Mouse (Mus musculus) myocyte (in vitro differentiated cells): ENCODE results near the gene Hoxd9. TPM values are rescaled to one million over a fixed set of nuclear protein-coding genes. Genes with fewer than 3 reads are reported as not detected.

Experiments used
- H3K27me3 ChIP-seq: one replicate; pipeline ENCODE4 v1.6.1; 2011; ENCODE audit not compliant: control insufficient read depth, insufficient read depth, insufficient read length
- H3K36me3 ChIP-seq: one replicate; pipeline ENCODE4 v1.6.1; 2011; ENCODE audit not compliant: control insufficient read depth, insufficient read depth
- H3K4me2 ChIP-seq: one replicate; pipeline ENCODE4 v1.6.1; 2011; ENCODE audit warnings: low read depth, control low read depth
- H3K4me3 ChIP-seq: one replicate; pipeline ENCODE4 v1.5.1; 2011; ENCODE audit warnings: mild to moderate bottlenecking, control low read depth, moderate library complexity
- H3K79me2 ChIP-seq: one replicate; pipeline ENCODE4 v1.6.1; 2011; ENCODE audit not compliant: control insufficient read depth, insufficient read depth
- H3ac ChIP-seq: one replicate; pipeline ENCODE4 v1.6.1; 2011; ENCODE audit not compliant: control insufficient read depth, insufficient read length
- CEBPB ChIP-seq: IDR thresholded peaks from 2 replicates; pipeline ENCODE4 v1.6.1; 2011; ENCODE audit warnings: mild to moderate bottlenecking, moderate library complexity; ENCODE audit not compliant: poor library complexity, insufficient read depth, severe bottlenecking
- E2F4 ChIP-seq: IDR thresholded peaks from one replicate; pipeline ENCODE4 v1.6.1; 2011; ENCODE audit warnings: mild to moderate bottlenecking, control low read depth, moderate library complexity; ENCODE audit not compliant: insufficient read depth
- MAX ChIP-seq: IDR thresholded peaks from one replicate; pipeline ENCODE4 v1.6.1; 2011; ENCODE audit warnings: low read depth, mild to moderate bottlenecking, control low read depth
- MYOD1 ChIP-seq, 3 experiments: IDR thresholded peaks; one replicate each; pipeline ENCODE4 v1.6.1; 2011; ENCODE audit warnings: control low read depth in 2 of 3, low read depth in 2 of 3, mild to moderate bottlenecking in 2 of 3, moderate library complexity in 1 of 3; ENCODE audit not compliant: insufficient read length in 2 of 3, control insufficient read depth in 1 of 3
- MYOG ChIP-seq, 3 experiments: IDR thresholded peaks; one replicate each; pipeline ENCODE4 v1.6.1; 2011; ENCODE audit warnings: control low read depth in 2 of 3, low read depth in 2 of 3, mild to moderate bottlenecking in 2 of 3; ENCODE audit not compliant: insufficient read length in 2 of 3, control insufficient read depth in 1 of 3, insufficient read depth in 1 of 3
- POLR2A ChIP-seq: IDR thresholded peaks from one replicate; pipeline ENCODE4 v1.6.1; 2011; ENCODE audit warnings: low read depth, mild to moderate bottlenecking, control low read depth, moderate library complexity; ENCODE audit not compliant: insufficient read length
- POLR2AphosphoS2 ChIP-seq: IDR thresholded peaks from one replicate; pipeline ENCODE4 v1.6.1; 2011; ENCODE audit warnings: low read depth, control low read depth; ENCODE audit not compliant: insufficient read length
- REST ChIP-seq: IDR thresholded peaks from one replicate; pipeline ENCODE4 v1.6.1; 2011; ENCODE audit warnings: mild to moderate bottlenecking, control low read depth, moderate library complexity; ENCODE audit not compliant: insufficient read depth, insufficient read length
- SRF ChIP-seq: IDR thresholded peaks from one replicate; pipeline ENCODE4 v1.6.1; 2011; ENCODE audit warnings: low read depth; ENCODE audit not compliant: control insufficient read depth, insufficient read length
- TCF12 ChIP-seq: IDR thresholded peaks from one replicate; pipeline ENCODE4 v1.6.1; 2011; ENCODE audit warnings: mild to moderate bottlenecking, control low read depth; ENCODE audit not compliant: poor library complexity, insufficient read depth, severe bottlenecking
- TCF3 ChIP-seq: IDR thresholded peaks from one replicate; pipeline ENCODE4 v1.6.1; 2011; ENCODE audit warnings: low read depth, control low read depth; ENCODE audit not compliant: insufficient read length
- USF1 ChIP-seq: IDR thresholded peaks from one replicate; pipeline ENCODE4 v1.6.1; 2011; ENCODE audit warnings: low read depth, mild to moderate bottlenecking, control low read depth, moderate library complexity
- polyA plus RNA-seq: library from polyadenylated mRNA; unstranded; fragments of >200 nt; fragmentation: generic; extraction: Trizol; gene quantifications from one replicate; pipeline ENCODE4 v1.2.1, GENCODE M21; 2012; ENCODE audit warnings: missing spikeins

The Hoxd9 gene
- polyA plus RNA-seq, 1 experiment = not detected

- H3K4me3 ChIP-seq = no peak overlapping the region
- H3K79me2 ChIP-seq = no peaks in the 10 kb centered on the region
- TF ChIP-seq REST (no peak), E2F4 (no peak), MAX (no peak), SRF (no peak), MYOG (IDR thresholded peaks at IDR 0.05; ENCODE audit: control insufficient read depth in 1 of 3, insufficient read depth in 1 of 3, insufficient read length in 2 of 3, low read depth in 2 of 3) (no peak), MYOD1 (IDR thresholded peaks at IDR 0.05; ENCODE audit: control insufficient read depth in 1 of 3, insufficient read length in 2 of 3, low read depth in 2 of 3) (no peak), CEBPB (no peak), TCF12 (no peak)
- peaks cover 48% of the 10 kb centered on the region for H3K27me3 ChIP-seq
- no peaks in the 10 kb centered on the region for H3K36me3 ChIP-seq
- no peak overlapping the region for H3K4me2 ChIP-seq
- no peak overlapping the region for H3ac ChIP-seq
These were observed 9.6 kb upstream of the Hoxd9 start for GRCm38 (mm10) chr2:74687698-74688555.

- H3ac ChIP-seq = no peak overlapping the region
- peaks cover 59% of the 10 kb centered on the region for H3K27me3 ChIP-seq
- H3K4me3 ChIP-seq = no peak overlapping the region
- no peak overlapping the region for H3K4me2 ChIP-seq
- TF ChIP-seq MYOD1 (IDR thresholded peaks at IDR 0.05; ENCODE audit: control insufficient read depth in 1 of 3, insufficient read length in 2 of 3, low read depth in 2 of 3) (no peak), USF1 (no peak), E2F4 (no peak)
- no peaks in the 10 kb centered on the region for H3K36me3 ChIP-seq
- H3K79me2 ChIP-seq = no peaks in the 10 kb centered on the region
These were observed 8.5 kb upstream of the Hoxd9 start for GRCm38 (mm10) chr2:74688795-74689573.

DNA sequence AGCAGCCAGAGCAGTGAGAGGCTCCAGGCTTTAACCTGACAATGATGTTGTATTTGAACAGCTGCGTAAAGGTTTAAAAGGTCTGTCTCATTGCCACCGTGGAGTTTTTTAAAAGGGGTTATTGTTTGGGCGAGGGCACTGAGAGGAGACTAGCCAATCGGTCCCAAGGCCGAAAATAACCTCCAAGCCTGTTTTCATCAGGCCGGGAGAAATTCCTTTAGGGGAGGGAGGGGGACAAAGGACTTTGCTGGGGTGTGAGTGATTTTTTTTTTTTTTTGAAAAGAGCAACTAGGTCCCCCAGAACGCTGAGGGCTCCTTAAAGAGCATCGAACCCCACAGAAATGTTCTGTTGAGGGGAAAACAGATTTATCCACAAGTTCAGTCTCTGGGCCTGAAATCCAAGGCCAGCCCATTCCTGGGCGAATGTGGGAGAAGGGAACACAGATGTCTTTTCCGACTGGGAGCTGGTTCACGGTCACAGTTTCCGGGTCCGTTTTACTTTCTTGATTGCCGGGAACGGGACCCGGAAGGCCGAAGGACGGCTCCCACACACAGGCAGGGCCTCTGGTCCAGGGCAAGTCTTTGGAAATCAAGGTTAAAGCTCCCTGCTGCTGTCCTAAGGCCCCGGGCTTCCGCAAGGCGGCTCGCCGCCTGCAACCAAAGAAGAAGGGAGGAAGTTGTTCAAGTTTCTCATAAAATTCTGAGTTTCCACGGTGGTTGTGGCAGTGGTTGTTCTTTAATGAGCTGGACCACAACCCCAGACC, 7.8 kb upstream of the Hoxd9 start:
- TF ChIP-seq TCF3 (no peak), CEBPB (no peak)
- H3K36me3 ChIP-seq = no peaks in the 10 kb centered on the region
- peaks cover 63% of the 10 kb centered on the region for H3K27me3 ChIP-seq
- H3K79me2 ChIP-seq = no peaks in the 10 kb centered on the region
- H3K4me2 ChIP-seq = no peak overlapping the region
- no peak overlapping the region for H3ac ChIP-seq
- no peak overlapping the region for H3K4me3 ChIP-seq

- Histone ChIP-seq H3ac (no peak overlapping the region), H3K79me2 (no peaks in the 10 kb centered on the region), H3K4me2 (no peak overlapping the region), H3K36me3 (no peaks in the 10 kb centered on the region), H3K27me3 (peaks cover 64% of the 10 kb centered on the region), H3K4me3 (no peak overlapping the region)
- no peak for TF ChIP-seq MYOG (IDR thresholded peaks at IDR 0.05; ENCODE audit: control insufficient read depth in 1 of 3, insufficient read depth in 1 of 3, insufficient read length in 2 of 3, low read depth in 2 of 3)
- TF ChIP-seq MYOD1 (IDR thresholded peaks at IDR 0.05; ENCODE audit: control insufficient read depth in 1 of 3, insufficient read length in 2 of 3, low read depth in 2 of 3) = no peak
- no peak for TF ChIP-seq POLR2AphosphoS2
- no peak for TF ChIP-seq CEBPB
- TF ChIP-seq TCF12 = no peak
- no peak for TF ChIP-seq SRF
- no peak for TF ChIP-seq USF1
- no peak for TF ChIP-seq TCF3
- TF ChIP-seq MAX = no peak
- no peak for TF ChIP-seq POLR2A
- no peak for TF ChIP-seq E2F4
- TF ChIP-seq REST = no peak
These were observed 7.2 kb upstream of the Hoxd9 start for GRCm38 (mm10) chr2:74690338-74690716.
